Mouse (Mus musculus) T-helper 1 cell (primary cell): ENCODE data around the gene Spp2.

Experiments used
- in situ Hi-C: fragments of 300-600 bp; cut with MboI, MseI; formaldehyde crosslinking; loops from one replicate; pipeline ENCODE4 v1.15.1; 2025; ENCODE audit warnings: high pct_unique_total_duplicates

Gene Spp2

DNA sequence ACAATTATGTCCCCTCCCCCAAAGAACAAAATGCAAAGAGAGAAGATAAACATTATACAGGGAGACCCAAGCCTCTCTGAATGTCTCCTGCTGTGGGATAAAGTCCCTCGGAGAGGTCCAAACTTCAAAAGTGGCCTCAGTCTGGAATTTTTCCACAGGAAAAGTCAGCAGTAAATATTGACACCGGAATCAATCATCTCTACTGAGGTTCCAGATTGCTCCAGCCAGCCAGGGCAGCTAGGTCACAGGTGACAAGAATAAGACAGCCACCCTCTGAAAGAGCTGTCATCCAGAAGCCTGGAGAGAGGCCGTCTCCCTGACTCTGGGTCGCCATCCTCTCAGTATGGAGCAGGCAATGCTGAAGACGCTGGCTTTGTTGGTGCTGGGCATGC is at the start of gene Spp2:
Gene Spp2 (plus strand): TSS at position 155 of the 392 bp plus-strand sequence.
- in situ Hi-C loops: no loop called here

- in situ Hi-C loops: no loop called here
These were observed 49.2 kb upstream of the Spp2 start for GRCm38 (mm10) chr1:88357458-88358090.

GRCm38 (mm10) chr1:88358102-88358654 is 48.6 kb upstream of the Spp2 start:
- in situ Hi-C loops: no loop called here

DNA sequence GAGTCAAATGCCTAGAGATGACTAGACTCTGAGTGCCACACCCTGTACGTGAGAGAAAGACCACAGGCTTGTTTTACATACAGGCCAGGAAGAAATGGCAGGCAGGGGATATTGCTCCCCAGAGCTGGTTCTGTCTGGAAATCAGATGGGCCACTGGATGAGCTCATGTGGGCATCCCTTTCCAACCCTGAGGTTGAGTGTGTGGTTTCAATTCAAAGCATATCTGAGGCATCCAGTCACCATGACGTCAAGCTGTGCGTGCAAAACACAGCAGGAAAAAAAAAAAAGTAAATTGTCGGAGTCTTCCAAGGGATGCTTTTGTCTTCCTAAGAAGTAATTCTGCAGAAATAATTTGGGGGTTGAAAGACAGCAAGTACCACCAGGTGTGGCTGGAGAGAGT is 45.7 kb upstream of the Spp2 start:
- in situ Hi-C loops: no loop called here

GRCm38 (mm10) chr1:88366881-88367644 is 39.7 kb upstream of the Spp2 start:
- in situ Hi-C loops: no loop called here

DNA sequence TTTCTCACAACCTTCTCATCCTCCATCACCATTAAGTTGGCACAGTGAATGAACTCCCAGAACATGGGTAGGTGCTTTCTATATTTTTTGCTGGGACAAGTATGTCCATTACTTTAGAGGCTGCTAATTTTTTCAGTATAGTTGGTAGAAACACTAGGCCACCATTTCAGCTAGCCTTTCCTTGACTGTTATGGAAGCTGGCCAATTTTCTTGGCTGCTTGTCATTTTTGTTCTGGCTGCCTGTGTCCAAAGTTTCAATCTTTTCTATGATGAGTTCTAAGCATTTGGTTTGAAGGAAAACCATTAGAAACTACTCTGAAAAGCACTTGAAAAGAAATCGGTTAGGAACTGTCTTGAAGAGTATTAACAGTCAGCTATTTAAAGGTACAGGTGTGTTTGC is 28.3 kb upstream of the Spp2 start:
- in situ Hi-C loops: no loop called here

- in situ Hi-C loops: no loop called here
These were observed 15.1 kb upstream of the Spp2 start for GRCm38 (mm10) chr1:88391632-88392031.

DNA sequence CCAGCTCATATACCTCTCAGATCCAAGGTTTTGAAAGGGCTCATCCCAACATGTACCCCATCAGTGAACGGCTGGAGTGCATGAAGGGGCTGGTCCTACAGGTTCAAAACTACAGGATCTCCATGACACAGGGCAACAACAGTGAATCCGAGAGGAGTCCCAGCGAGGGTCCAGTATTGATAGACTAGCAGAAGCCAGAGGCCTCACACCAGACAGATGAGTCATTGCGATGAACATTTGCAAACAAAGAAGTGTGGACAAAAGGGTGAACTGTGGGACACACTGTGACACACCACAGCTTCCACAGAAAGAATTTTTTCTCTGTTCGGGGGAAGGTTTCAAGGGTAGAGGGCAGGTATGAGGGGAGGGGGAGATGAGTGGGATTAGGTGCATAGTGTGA is 13.4 kb upstream of the Spp2 start:
- in situ Hi-C loops: no loop called here

GRCm38 (mm10) chr1:88403378-88403777 is 3.4 kb upstream of the Spp2 start:
- in situ Hi-C loops: no loop called here

DNA sequence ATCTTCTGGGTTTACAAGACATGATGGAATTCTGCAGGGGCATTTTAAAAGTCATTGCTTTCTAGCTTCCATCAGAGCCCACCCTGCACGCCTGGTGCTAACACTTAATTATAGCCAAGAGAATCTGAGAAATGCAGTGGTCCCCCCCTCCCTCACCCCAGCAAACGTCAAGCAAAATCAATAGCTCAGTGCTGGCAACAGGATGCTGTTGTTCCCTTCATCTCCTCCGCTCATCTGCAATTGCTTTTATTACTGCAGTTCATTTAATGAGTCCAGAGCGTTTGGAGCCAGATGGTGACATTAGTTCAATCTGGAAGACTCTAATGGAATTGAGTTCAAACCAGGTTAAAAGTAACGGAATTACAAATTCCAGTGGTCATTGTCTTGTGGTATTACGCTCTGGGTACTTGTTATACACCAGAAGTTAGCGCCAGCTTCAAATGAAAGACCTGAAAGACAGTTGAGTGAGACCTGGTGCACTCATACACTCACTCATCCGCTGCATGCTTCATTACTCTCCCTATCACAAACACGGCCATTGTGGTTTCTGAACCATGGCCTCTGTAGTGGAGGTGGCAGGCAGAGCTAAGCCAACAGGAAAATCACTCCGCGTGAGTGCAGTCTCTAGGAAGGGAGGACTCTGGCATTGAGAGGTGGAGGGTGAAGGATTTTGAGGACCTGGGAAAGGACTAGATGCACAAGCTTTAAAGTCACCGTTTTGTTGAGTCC is 519 bp upstream of the Spp2 start:
- in situ Hi-C loops: no loop called here

- in situ Hi-C loops: no loop called here
These were observed 1.6 kb downstream of the Spp2 start for GRCm38 (mm10) chr1:88408340-88408739.

GRCm38 (mm10) chr1:88412013-88412412 is 5.3 kb downstream of the Spp2 start:
- in situ Hi-C loops: no loop called here

DNA sequence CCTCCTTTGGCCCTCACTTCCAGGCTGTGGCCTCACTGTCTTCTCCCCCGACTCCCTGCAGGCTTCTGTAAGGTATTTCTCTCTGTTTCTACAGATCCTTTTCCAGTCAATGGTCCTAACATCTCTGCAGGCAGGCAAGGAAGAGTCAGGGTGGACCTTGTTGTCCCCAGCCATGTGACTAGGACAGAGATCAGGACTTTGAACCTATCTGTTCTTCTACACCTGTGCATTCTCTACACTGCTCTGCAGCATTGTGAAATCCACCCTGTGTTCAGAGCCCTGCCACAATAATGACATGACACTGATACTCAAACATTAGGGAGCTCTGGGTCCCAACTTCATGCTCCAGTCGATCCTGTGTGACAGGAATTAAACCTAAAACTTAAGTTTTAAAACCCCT is 12.2 kb downstream of the Spp2 start:
- in situ Hi-C loops: no loop called here

GRCm38 (mm10) chr1:88422045-88422444 is 15.3 kb downstream of the Spp2 start:
- in situ Hi-C loops: no loop called here

GRCm38 (mm10) chr1:88422846-88423395 is 16.2 kb downstream of the Spp2 start:
- in situ Hi-C loops: no loop called here

DNA sequence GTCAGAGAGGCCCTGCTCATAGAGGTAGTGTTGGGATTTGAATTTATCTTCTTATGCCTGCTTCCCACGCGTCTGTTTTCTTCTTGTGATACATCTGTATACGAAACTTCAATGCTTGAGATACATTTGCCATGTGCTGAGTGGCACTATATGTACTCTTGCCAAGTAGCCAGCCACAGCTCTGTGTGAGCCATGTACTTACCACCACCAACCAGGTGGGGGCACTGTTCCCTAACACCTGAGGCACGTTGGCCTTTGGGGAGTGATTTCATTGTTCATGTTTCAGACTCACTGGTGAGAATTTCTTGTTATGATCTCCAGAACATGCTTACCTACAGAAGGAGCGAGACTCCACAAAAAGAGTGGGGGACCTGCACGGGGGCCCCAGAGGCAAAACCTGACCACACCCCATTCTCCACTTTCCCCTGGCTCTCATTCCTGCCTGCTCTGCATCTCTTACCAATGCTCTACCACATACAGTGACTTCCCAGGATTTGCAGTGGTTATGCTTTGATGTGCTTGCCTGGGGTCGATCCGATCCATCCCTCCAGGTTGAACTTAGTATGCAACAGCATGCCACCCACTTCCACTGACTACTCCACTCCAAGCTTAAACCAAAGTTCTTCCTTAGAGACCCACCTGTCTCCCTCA is 18.0 kb downstream of the Spp2 start:
- in situ Hi-C loops: no loop called here

DNA sequence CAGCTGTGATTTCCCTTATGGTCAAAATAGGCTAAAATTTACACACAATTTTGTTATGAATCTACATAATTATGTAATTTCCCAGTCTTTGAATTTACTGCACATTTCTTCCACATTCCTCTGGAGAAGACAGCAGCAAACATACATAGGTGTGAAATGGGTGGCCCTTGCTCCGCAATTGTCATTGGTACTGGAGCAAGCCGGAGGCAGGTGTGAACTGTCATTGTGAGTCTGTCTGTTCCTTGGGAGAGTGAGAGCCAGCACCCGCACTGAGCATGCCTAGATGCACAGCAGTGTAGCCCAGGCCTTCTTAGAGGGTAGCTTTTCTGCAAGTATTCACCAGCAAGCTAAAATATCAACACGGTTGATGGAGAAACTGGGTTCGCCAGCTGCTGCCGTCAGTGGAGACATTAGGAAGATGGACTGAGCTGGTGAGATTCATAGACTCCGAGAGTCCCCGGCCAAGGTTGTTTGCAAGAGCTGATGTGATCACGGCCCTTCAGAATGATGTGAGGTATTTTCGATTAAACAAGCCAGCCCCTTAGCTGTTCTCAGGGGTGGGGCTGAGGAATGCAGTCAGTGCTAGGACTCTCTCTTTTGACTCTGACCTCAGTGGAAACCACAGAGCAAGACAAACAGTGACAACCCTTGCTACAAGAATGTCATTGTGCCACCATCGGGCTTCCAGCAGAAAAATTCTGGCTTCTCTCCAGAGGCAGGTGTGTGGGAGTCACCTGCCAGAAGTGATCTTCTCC is 21.4 kb downstream of the Spp2 start:
- in situ Hi-C loops: no loop called here

DNA sequence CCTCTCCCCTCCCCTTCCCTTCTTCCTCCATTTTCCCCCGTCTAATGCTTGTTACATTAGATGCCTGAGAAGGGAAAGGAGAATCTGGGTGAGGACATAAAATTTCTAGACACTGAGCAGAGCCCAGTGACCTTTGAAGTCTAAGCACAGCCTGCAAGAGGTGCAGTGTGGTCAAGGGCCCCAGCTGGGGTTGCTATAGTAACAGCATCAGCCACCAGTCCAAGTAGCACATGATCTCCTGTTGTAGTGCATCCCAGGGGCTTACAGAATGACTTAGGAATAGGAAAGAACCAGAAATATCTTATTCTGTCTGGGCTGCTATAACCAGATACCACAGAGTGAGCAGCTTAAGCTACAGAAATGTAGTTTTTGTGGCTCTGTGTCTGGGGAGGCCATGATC is 22.7 kb downstream of the Spp2 start:
- in situ Hi-C loops: no loop called here

- in situ Hi-C loops: no loop called here
These were observed 24.5 kb downstream of the Spp2 start for GRCm38 (mm10) chr1:88431262-88431661.

GRCm38 (mm10) chr1:88432601-88433000 is 25.8 kb downstream of the Spp2 start:
- in situ Hi-C loops: no loop called here
